Mouse (Mus musculus): Measurements from ENCODE around the gene Drap1. TPM values are rescaled to one million over a fixed set of nuclear protein-coding genes. Genes with fewer than 3 reads are reported as not detected.

Drap1 gene
- polyA plus RNA-seq, 1 experiment from 2014 or later = 254 TPM

- Histone ChIP-seq H3K9ac (replicated peaks; ENCODE audit: low read depth, low read length) (no peak overlapping the region), H3K36me3 (ENCODE audit: control insufficient read depth, insufficient read depth, low read length) (peaks cover 9% of the 10 kb centered on the region; the same call in 1 of the 2 replicates), H3K4me1 (ENCODE audit: control insufficient read depth, insufficient read depth, low read length) (peaks cover 11% of the 10 kb centered on the region), H3K4me3 (ENCODE audit: low read depth, low read length) (no peak overlapping the region), H3K9me3 (ENCODE audit: control insufficient read depth, low read length) (no peaks in the 10 kb centered on the region), H3K4me2 (ENCODE audit: low read depth, low read length) (no peak overlapping the region), H3K27me3 (ENCODE audit: control insufficient read depth, insufficient read depth, low read length) (no peaks in the 10 kb centered on the region), H3K27ac (ENCODE audit: low read depth, low read length) (no peak overlapping the region)
- ATAC-seq (ENCODE audit: low read depth) = no peak
- 95% methylated on average over 9 of the region's 9 CpGs for WGBS
Observed at GRCm38 (mm10) chr19:5419630-5420029, 5.1 kb downstream of the Drap1 start.

- no peak for ATAC-seq (ENCODE audit: low read depth)
- Histone ChIP-seq H3K9me3 (ENCODE audit: control insufficient read depth, low read length) (no peaks in the 10 kb centered on the region), H3K36me3 (ENCODE audit: control insufficient read depth, insufficient read depth, low read length) (peaks cover 9% of the 10 kb centered on the region; the same call in 1 of the 2 replicates), H3K27me3 (ENCODE audit: control insufficient read depth, insufficient read depth, low read length) (no peaks in the 10 kb centered on the region), H3K27ac (ENCODE audit: low read depth, low read length) (no peak overlapping the region), H3K9ac (replicated peaks; ENCODE audit: low read depth, low read length) (no peak overlapping the region), H3K4me3 (ENCODE audit: low read depth, low read length) (no peak overlapping the region), H3K4me2 (ENCODE audit: low read depth, low read length) (no peak overlapping the region), H3K4me1 (ENCODE audit: control insufficient read depth, insufficient read depth, low read length) (peaks cover 11% of the 10 kb centered on the region)
- 96% methylated on average over 8 of the region's 8 CpGs for WGBS
Observed at GRCm38 (mm10) chr19:5418750-5419466, 5.9 kb downstream of the Drap1 start.

- no peaks in the 10 kb centered on the region for H3K9me3 ChIP-seq (ENCODE audit: control insufficient read depth, low read length)
- no peaks in the 10 kb centered on the region for H3K27me3 ChIP-seq (ENCODE audit: control insufficient read depth, insufficient read depth, low read length)
- ATAC-seq (ENCODE audit: low read depth) = no peak
- no peaks in the 10 kb centered on the region for H3K4me1 ChIP-seq (ENCODE audit: control insufficient read depth, insufficient read depth, low read length)
- no peak overlapping the region for H3K27ac ChIP-seq (ENCODE audit: low read depth, low read length)
- WGBS = 78% methylated on average over 2 of the region's 2 CpGs
- no peak overlapping the region for H3K4me2 ChIP-seq (ENCODE audit: low read depth, low read length)
- no peak overlapping the region for H3K4me3 ChIP-seq (ENCODE audit: low read depth, low read length)
- no peaks in the 10 kb centered on the region for H3K36me3 ChIP-seq (ENCODE audit: control insufficient read depth, insufficient read depth, low read length)
- H3K9ac ChIP-seq (replicated peaks; ENCODE audit: low read depth, low read length) = no peak overlapping the region
Observed at GRCm38 (mm10) chr19:5414534-5414957, 10.2 kb downstream of the Drap1 start.

GRCm38 (mm10) chr19:5413840-5414239, 10.9 kb downstream of the Drap1 start:
- Histone ChIP-seq H3K27ac (ENCODE audit: low read depth, low read length) (no peak overlapping the region), H3K4me1 (ENCODE audit: control insufficient read depth, insufficient read depth, low read length) (no peaks in the 10 kb centered on the region), H3K9ac (replicated peaks; ENCODE audit: low read depth, low read length) (no peak overlapping the region), H3K36me3 (ENCODE audit: control insufficient read depth, insufficient read depth, low read length) (no peaks in the 10 kb centered on the region), H3K9me3 (ENCODE audit: control insufficient read depth, low read length) (no peaks in the 10 kb centered on the region), H3K4me2 (ENCODE audit: low read depth, low read length) (no peak overlapping the region), H3K4me3 (ENCODE audit: low read depth, low read length) (no peak overlapping the region), H3K27me3 (ENCODE audit: control insufficient read depth, insufficient read depth, low read length) (no peaks in the 10 kb centered on the region)
- no peak for ATAC-seq (ENCODE audit: low read depth)
- 79% methylated on average over 4 of the region's 4 CpGs for WGBS

- 69% methylated on average over 5 of the region's 5 CpGs for WGBS
Observed at GRCm38 (mm10) chr19:5411961-5412360, 12.8 kb downstream of the Drap1 start.

GRCm38 (mm10) chr19:5410641-5411040, 14.1 kb downstream of the Drap1 start:
- ATAC-seq (ENCODE audit: low read depth) = no peak
- Histone ChIP-seq H3K4me2 (ENCODE audit: low read depth, low read length) (no peak overlapping the region), H3K27ac (ENCODE audit: low read depth, low read length) (no peak overlapping the region), H3K4me1 (ENCODE audit: control insufficient read depth, insufficient read depth, low read length) (peaks cover 11% of the 10 kb centered on the region), H3K9ac (replicated peaks; ENCODE audit: low read depth, low read length) (no peak overlapping the region), H3K36me3 (ENCODE audit: control insufficient read depth, insufficient read depth, low read length) (no peaks in the 10 kb centered on the region), H3K27me3 (ENCODE audit: control insufficient read depth, insufficient read depth, low read length) (no peaks in the 10 kb centered on the region), H3K9me3 (ENCODE audit: control insufficient read depth, low read length) (no peaks in the 10 kb centered on the region), H3K4me3 (ENCODE audit: low read depth, low read length) (no peak overlapping the region)
- 95% methylated on average over 5 of the region's 5 CpGs for WGBS

More at GRCm38 (mm10) chr19:5411961-5412360, 12.8 kb downstream of the Drap1 start:
- Histone ChIP-seq H3K4me3 (ENCODE audit: low read depth, low read length) (no peak overlapping the region), H3K27me3 (ENCODE audit: control insufficient read depth, insufficient read depth, low read length) (no peaks in the 10 kb centered on the region), H3K4me1 (ENCODE audit: control insufficient read depth, insufficient read depth, low read length) (peaks cover 9% of the 10 kb centered on the region), H3K9me3 (ENCODE audit: control insufficient read depth, low read length) (no peaks in the 10 kb centered on the region), H3K9ac (replicated peaks; ENCODE audit: low read depth, low read length) (no peak overlapping the region), H3K4me2 (ENCODE audit: low read depth, low read length) (no peak overlapping the region), H3K36me3 (ENCODE audit: control insufficient read depth, insufficient read depth, low read length) (no peaks in the 10 kb centered on the region), H3K27ac (ENCODE audit: low read depth, low read length) (no peak overlapping the region)
- no peak for ATAC-seq (ENCODE audit: low read depth)

GRCm38 (mm10) chr19:5409068-5409467, 15.7 kb downstream of the Drap1 start:
- H3K27ac ChIP-seq (ENCODE audit: low read depth, low read length) = no peak overlapping the region
- no peaks in the 10 kb centered on the region for H3K27me3 ChIP-seq (ENCODE audit: control insufficient read depth, insufficient read depth, low read length)
- no peaks in the 10 kb centered on the region for H3K36me3 ChIP-seq (ENCODE audit: control insufficient read depth, insufficient read depth, low read length)
- H3K4me2 ChIP-seq (ENCODE audit: low read depth, low read length) = no peak overlapping the region
- no peak overlapping the region for H3K4me3 ChIP-seq (ENCODE audit: low read depth, low read length)
- no peaks in the 10 kb centered on the region for H3K9me3 ChIP-seq (ENCODE audit: control insufficient read depth, low read length)
- peaks cover 11% of the 10 kb centered on the region for H3K4me1 ChIP-seq (ENCODE audit: control insufficient read depth, insufficient read depth, low read length)
- no peak for ATAC-seq (ENCODE audit: low read depth)
- H3K9ac ChIP-seq (replicated peaks; ENCODE audit: low read depth, low read length) = no peak overlapping the region
- 84% methylated on average over 5 of the region's 5 CpGs for WGBS

- no peaks in the 10 kb centered on the region for H3K36me3 ChIP-seq (ENCODE audit: control insufficient read depth, insufficient read depth, low read length)
- no peak overlapping the region for H3K27ac ChIP-seq (ENCODE audit: low read depth, low read length)
- no peaks in the 10 kb centered on the region for H3K27me3 ChIP-seq (ENCODE audit: control insufficient read depth, insufficient read depth, low read length)
- 88% methylated on average over 13 of the region's 13 CpGs for WGBS
- no peak overlapping the region for H3K9ac ChIP-seq (replicated peaks; ENCODE audit: low read depth, low read length)
- H3K9me3 ChIP-seq (ENCODE audit: control insufficient read depth, low read length) = no peaks in the 10 kb centered on the region
- peaks cover 11% of the 10 kb centered on the region for H3K4me1 ChIP-seq (ENCODE audit: control insufficient read depth, insufficient read depth, low read length)
- H3K4me3 ChIP-seq (ENCODE audit: low read depth, low read length) = peak overlapping the region; percentile 58; the same call in 1 of the 2 replicates
- ATAC-seq (ENCODE audit: low read depth) = no peak
- no peak overlapping the region; the same call in 1 of the 2 replicates for H3K4me2 ChIP-seq (ENCODE audit: low read depth, low read length)
Observed at GRCm38 (mm10) chr19:5408057-5409001, 16.4 kb downstream of the Drap1 start.

GRCm38 (mm10) chr19:5407133-5407532, 17.6 kb downstream of the Drap1 start:
- peak overlapping the region; percentile 58 for H3K4me3 ChIP-seq (ENCODE audit: low read depth, low read length)
- H3K4me1 ChIP-seq (ENCODE audit: control insufficient read depth, insufficient read depth, low read length) = peaks cover 11% of the 10 kb centered on the region
- H3K27me3 ChIP-seq (ENCODE audit: control insufficient read depth, insufficient read depth, low read length) = no peaks in the 10 kb centered on the region
- peak; percentile 68 for ATAC-seq (ENCODE audit: low read depth)
- H3K4me2 ChIP-seq (ENCODE audit: low read depth, low read length) = peak overlapping the region; percentile 90
- H3K36me3 ChIP-seq (ENCODE audit: control insufficient read depth, insufficient read depth, low read length) = no peaks in the 10 kb centered on the region
- WGBS = 16% methylated on average over 7 of the region's 7 CpGs
- peak overlapping the region; percentile 88 for H3K27ac ChIP-seq (ENCODE audit: low read depth, low read length)
- peak overlapping the region; percentile 66 for H3K9ac ChIP-seq (replicated peaks; ENCODE audit: low read depth, low read length)
- H3K9me3 ChIP-seq (ENCODE audit: control insufficient read depth, low read length) = no peaks in the 10 kb centered on the region
